8 mouse cellular contexts compared by ENCODE assay signal in the genomic region with DNA sequence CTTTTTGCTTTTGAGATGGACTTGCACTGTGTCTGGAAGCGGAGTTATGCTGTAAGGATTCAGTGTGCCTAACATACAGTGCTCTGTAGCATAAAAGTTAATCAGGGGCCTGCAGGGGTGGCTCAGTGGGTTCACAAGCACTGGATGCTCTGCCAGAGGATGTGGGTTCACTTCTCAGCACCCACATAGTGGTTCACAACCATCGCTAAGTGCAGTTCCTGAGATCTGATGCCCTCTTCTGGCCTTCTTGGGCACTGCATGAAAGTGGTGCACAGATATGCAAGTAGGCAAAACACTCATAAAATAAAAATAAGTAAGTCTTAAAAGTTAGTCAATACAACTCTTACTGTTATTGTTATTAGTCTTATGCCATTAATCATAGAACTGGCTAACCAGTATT. TPM values are rescaled to one million over a fixed set of nuclear protein-coding genes. Genes with fewer than 3 reads are reported as not detected.
DNase-seq lines count a peak whose midpoint lies in the region; ATAC-seq and TF ChIP-seq lines count a peak whose summit lies in the region.

No protein-coding gene starts in this region.

- no peaks in the 10 kb centered on the region for H3K4me1 ChIP-seq in cerebellum, adult 2 months (ENCODE audit: control insufficient read depth, insufficient read depth, low read length)
- no peaks in the 10 kb centered on the region for H3K4me1 ChIP-seq in liver, adult 2 months (ENCODE audit: control insufficient read depth, insufficient read depth, low read length)

- H3K9ac ChIP-seq in liver, adult 2 months (ENCODE audit: low read depth, low read length): no peak overlapping the region

- TF ChIP-seq CTCF in cerebellum, adult 2 months (IDR thresholded peaks at IDR 0.05; ENCODE audit: borderline replicate concordance, insufficient read depth, low read depth, low read length): peak; percentile 29; the same call in 1 of the 2 replicates
- peak; percentile 59 for TF ChIP-seq CTCF in liver, adult 2 months (IDR thresholded peaks at IDR 0.05; ENCODE audit: low read depth, low read length)

- H3K27me3 ChIP-seq in cerebellum, adult 2 months (ENCODE audit: control insufficient read depth, insufficient read depth, low read length): no peaks in the 10 kb centered on the region
- no peaks in the 10 kb centered on the region for H3K27me3 ChIP-seq in liver, adult 2 months (ENCODE audit: control insufficient read depth, insufficient read depth, low read length)

- no peak overlapping the region for H3K4me3 ChIP-seq in cerebellum, adult 2 months (replicated peaks; ENCODE audit: insufficient read depth, low read depth, low read length)
- no peak overlapping the region for H3K4me3 ChIP-seq in liver, adult 2 months (ENCODE audit: insufficient read depth, low read depth, low read length)

- no peaks in the 10 kb centered on the region for H3K79me2 ChIP-seq in liver, adult 2 months (ENCODE audit: control insufficient read depth, insufficient read depth, low read length)

- DNase-seq in cerebellum, adult 2 months: peak in 1 of 2 experiments; percentile 26
- DNase-seq in left cerebral cortex, postnatal 4 days: peak; percentile 31
- no peak for DNase-seq in left cerebral cortex, postnatal 25 days (ENCODE audit: low spot score in 2 of 2)
- DNase-seq in adrenal gland, postnatal 25 days: peak; percentile 26
- DNase-seq in liver, adult 2 months (ENCODE audit: extremely low read depth, low read depth, low spot score): peak; percentile 26
- peak; percentile 52 to 79 for DNase-seq in spleen, postnatal 4 days (ENCODE audit: low spot score in 2 of 2)
- no peak for DNase-seq in gastrocnemius, postnatal 36 days

- H3K27ac ChIP-seq in cerebellum, adult 2 months (ENCODE audit: insufficient read depth, low read length): no peak overlapping the region
- no peak overlapping the region for H3K27ac ChIP-seq in liver, adult 2 months (replicated peaks; ENCODE audit: insufficient read depth, low read depth, low read length)

- intact Hi-C loops in left cerebral cortex, postnatal 4 days (cut with DNase I): no loop called here
- intact Hi-C loops in left cerebral cortex, postnatal 25 days (cut with DNase I): no loop called here
- intact Hi-C loops in gastrocnemius, postnatal 36 days (cut with DNase I): no loop called here

- peaks cover 23% of the 10 kb centered on the region for H3K36me3 ChIP-seq in liver, adult 2 months (ENCODE audit: control insufficient read depth, insufficient read depth, low read length)

- WGBS in cerebellum, adult 2 months: 78% methylated on average over 2 of the region's 2 CpGs
- 86% methylated on average over 2 of the region's 2 CpGs for WGBS in liver, adult 2 months

- no peak for ATAC-seq in cerebellum, adult (ENCODE audit: insufficient number of reproducible peaks, low FRiP score, low TSS enrichment)

- TF ChIP-seq POLR2A in cerebellum, adult 2 months (IDR thresholded peaks at IDR 0.05; ENCODE audit: borderline replicate concordance, insufficient read depth, low read length): no peak
- TF ChIP-seq POLR2A in liver, adult 2 months (IDR thresholded peaks at IDR 0.05; ENCODE audit: extremely low read depth, insufficient read depth, low read length): no peak

RNA-seq across cellular contexts. Expression of gene 1110032A03Rik, which starts 6.8 kb away (rescaled TPM):
- polyA plus RNA-seq in cerebellum, adult 2 months (2012; rRNA removed): 84.5 and 87.8 TPM in 2 replicates
- total RNA-seq in left cerebral cortex, postnatal 4 days (2021): 10 to 100 TPM; 16.6 to 18.6 TPM
- 10 to 100 TPM; 32.6 to 34.2 TPM for total RNA-seq in left cerebral cortex, postnatal 25 days (2021)
- total RNA-seq in adrenal gland, postnatal 25 days (2021): 36.7 and 44.8 TPM in 2 replicates
- total RNA-seq in liver, adult 2 months (2014; rRNA removed): 46.4 and 58.8 TPM in 2 replicates
- 41.1 and 43.2 TPM in 2 replicates for polyA plus RNA-seq in liver, adult 2 months (2012; rRNA removed)
- total RNA-seq in gastrocnemius, postnatal 36 days (2021): 10 to 100 TPM in 1 of 2 experiments, 1 to 10 TPM in 1; 9.8 to 11.2 TPM

RNA-seq across cellular contexts. Expression of gene Alg9, which starts 7.3 kb away (rescaled TPM):
- polyA plus RNA-seq in cerebellum, adult 2 months (2012; rRNA removed): 22.5 and 23.7 TPM in 2 replicates
- 10 to 100 TPM; 52.7 to 53.8 TPM for total RNA-seq in left cerebral cortex, postnatal 4 days (2021)
- total RNA-seq in left cerebral cortex, postnatal 25 days (2021): 10 to 100 TPM; 25.5 to 26.3 TPM
- total RNA-seq in adrenal gland, postnatal 25 days (2021): 28.8 and 32.7 TPM in 2 replicates
- total RNA-seq in liver, adult 2 months (2014; rRNA removed): 16.0 and 16.2 TPM in 2 replicates
- polyA plus RNA-seq in liver, adult 2 months (2012; rRNA removed): 14.7 and 16.3 TPM in 2 replicates
- 10 to 100 TPM in 1 of 2 experiments, 1 to 10 TPM in 1; 7.1 to 10.2 TPM for total RNA-seq in gastrocnemius, postnatal 36 days (2021)

RNA-seq across cellular contexts. Expression of gene Fdxacb1, which starts 14.1 kb away (rescaled TPM):
- 7.3 and 8.0 TPM in 2 replicates for polyA plus RNA-seq in cerebellum, adult 2 months (2012; rRNA removed)
- total RNA-seq in left cerebral cortex, postnatal 4 days (2021): 1 to 10 TPM; 5.9 to 8.3 TPM
- total RNA-seq in left cerebral cortex, postnatal 25 days (2021): 1 to 10 TPM; 4.7 to 6.1 TPM
- 8.2 and 9.0 TPM in 2 replicates for total RNA-seq in adrenal gland, postnatal 25 days (2021)
- 4.2 and 4.7 TPM in 2 replicates for total RNA-seq in liver, adult 2 months (2014; rRNA removed)
- 2.5 and 2.6 TPM in 2 replicates for polyA plus RNA-seq in liver, adult 2 months (2012; rRNA removed)
- 1 to 10 TPM; 4.3 to 4.6 TPM for total RNA-seq in gastrocnemius, postnatal 36 days (2021)

RNA-seq across cellular contexts. Expression of gene Hspb2, which starts 30.0 kb away (rescaled TPM):
- polyA plus RNA-seq in cerebellum, adult 2 months (2012; rRNA removed): 3.2 and 3.4 TPM in 2 replicates
- total RNA-seq in left cerebral cortex, postnatal 4 days (2021): 1 to 10 TPM; 1.0 to 1.3 TPM
- 1 to 10 TPM; 1.4 to 1.5 TPM for total RNA-seq in left cerebral cortex, postnatal 25 days (2021)
- 2.0 and 2.9 TPM in 2 replicates for total RNA-seq in adrenal gland, postnatal 25 days (2021)
- total RNA-seq in liver, adult 2 months (2014; rRNA removed): 0.55 TPM in 1 of 2 replicates, not detected in the other
- 0.88 and 1.1 TPM in 2 replicates for polyA plus RNA-seq in liver, adult 2 months (2012; rRNA removed)
- 100 to 1,000 TPM; 118 to 134 TPM for total RNA-seq in gastrocnemius, postnatal 36 days (2021)

RNA-seq across cellular contexts. Expression of gene Cryab, which starts 31.0 kb away (rescaled TPM):
- 296 and 364 TPM in 2 replicates for polyA plus RNA-seq in cerebellum, adult 2 months (2012; rRNA removed)
- total RNA-seq in left cerebral cortex, postnatal 4 days (2021): 10 to 100 TPM; 39.1 to 40.9 TPM
- total RNA-seq in left cerebral cortex, postnatal 25 days (2021): 100 to 1,000 TPM; 125 to 140 TPM
- total RNA-seq in adrenal gland, postnatal 25 days (2021): 21.0 and 21.2 TPM in 2 replicates
- 1.3 and 2.4 TPM in 2 replicates for total RNA-seq in liver, adult 2 months (2014; rRNA removed)
- polyA plus RNA-seq in liver, adult 2 months (2012; rRNA removed): 5.5 and 6.6 TPM in 2 replicates
- total RNA-seq in gastrocnemius, postnatal 36 days (2021): 1,000 to 10,000 TPM; 1,018 to 1,083 TPM

Comparison
In these comparisons a context has a peak if more than half of its experiments do, and no peak if none do; other contexts are left out.
1. DNase-seq: peak in left cerebral cortex, postnatal 4 days (single experiment), adrenal gland, postnatal 25 days (single experiment), liver, adult 2 months (single experiment) and spleen, postnatal 4 days (2 of 2); none in left cerebral cortex, postnatal 25 days (0 of 2) and gastrocnemius, postnatal 36 days (0 of 2).